Mouse (Mus musculus): Measurements from ENCODE around the gene 1700029P11Rik.

DNA sequence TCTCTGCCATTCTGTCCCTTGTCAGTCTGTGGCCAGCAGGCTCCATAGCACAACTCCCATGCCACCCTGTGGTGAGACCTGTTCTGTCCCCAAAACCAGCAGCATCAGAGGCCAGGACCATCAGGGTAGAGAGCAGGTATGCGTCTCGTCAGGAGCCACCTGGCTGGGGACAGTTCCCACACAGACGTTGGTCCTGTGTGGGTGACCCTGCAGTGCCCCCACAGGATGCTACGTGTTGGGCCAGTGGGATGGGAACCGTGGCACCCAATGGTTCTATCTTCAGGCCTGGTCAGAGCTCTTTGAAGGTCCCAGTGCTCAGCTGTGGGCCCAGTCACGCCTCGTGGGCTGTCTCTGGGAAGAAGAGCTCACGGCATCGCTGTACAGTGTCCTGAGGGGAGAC, 29.2 kb upstream of the 1700029P11Rik start:
- TF ChIP-seq EP300 (IDR thresholded peaks at IDR 0.05): no peak
- no peak for TF ChIP-seq CTCF (IDR thresholded peaks at IDR 0.05)

Measured in lung, postnatal 0 days (tissue).